Mouse (Mus musculus) neutrophil, adult 5-6 weeks (primary cell): Measurements from ENCODE around the gene Slc35a1. TPM values are rescaled to one million over a fixed set of nuclear protein-coding genes. Genes with fewer than 3 reads are reported as not detected.
A peak's percentile ranks its signal among the peaks of the same experiment; 100 is the strongest.
"Not testable (repeated sequence)": the region's sequence is repeated elsewhere in the genome, so short reads cannot be mapped to it uniquely, and the experiment has no call there.

Source experiments
- ATAC-seq: fragments of 151-379, 151-347 bp; 2 replicates; pipeline ENCODE4 v1.8.0; 2017; ENCODE audit warnings: mild to moderate bottlenecking, moderate TSS enrichment; ENCODE audit not compliant: insufficient number of reproducible peaks, poor library complexity, low FRiP score, severe bottlenecking; ENCODE audit errors: extremely low read depth
- total RNA-seq: library from RNA; stranded (forward); fragments of 200-1000 nt; gene quantifications from 2 replicates; pipeline ENCODE4 v1.2.3, GENCODE M21; 2017

The Slc35a1 gene
- 12.9 and 16.4 TPM in 2 replicates for total RNA-seq

DNA sequence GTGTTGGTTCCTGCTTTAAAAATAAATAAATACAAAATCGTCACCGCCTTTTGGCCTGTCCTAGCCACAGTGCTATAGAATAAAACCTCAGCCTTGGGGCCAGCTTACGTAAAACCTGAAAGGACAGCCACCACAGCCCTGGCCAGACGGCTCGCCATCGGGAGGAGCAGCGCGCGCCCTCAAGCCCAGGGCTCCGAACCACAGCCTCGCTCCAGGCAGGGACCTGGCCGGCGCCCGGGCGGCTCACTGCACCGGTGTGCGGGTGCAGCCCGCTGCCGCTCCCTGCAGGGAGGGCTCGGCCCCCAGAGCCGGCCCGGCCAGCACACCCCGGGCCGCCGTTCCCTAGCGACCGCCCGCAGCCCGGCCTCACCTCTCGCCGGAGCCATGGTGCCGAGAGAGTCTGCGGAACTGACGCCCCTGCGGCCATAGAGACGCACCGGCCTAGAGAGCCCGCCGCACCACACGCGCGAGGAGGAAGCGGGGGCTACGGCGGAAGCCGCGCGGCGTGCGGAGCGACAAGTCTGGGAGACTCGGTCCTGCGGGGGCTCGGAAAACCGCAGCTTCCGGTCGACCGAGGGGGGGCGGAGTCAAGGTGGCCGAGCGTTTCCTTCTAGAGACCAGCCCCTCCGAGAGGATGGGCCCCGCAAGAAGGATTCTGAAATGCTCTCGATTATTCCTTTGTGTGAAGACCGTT, at the start of gene Slc35a1:
Gene Slc35a1, minus strand, starts transcription at position 565 of the 694 bp plus-strand sequence.
- peak; percentile 93 for ATAC-seq

DNA sequence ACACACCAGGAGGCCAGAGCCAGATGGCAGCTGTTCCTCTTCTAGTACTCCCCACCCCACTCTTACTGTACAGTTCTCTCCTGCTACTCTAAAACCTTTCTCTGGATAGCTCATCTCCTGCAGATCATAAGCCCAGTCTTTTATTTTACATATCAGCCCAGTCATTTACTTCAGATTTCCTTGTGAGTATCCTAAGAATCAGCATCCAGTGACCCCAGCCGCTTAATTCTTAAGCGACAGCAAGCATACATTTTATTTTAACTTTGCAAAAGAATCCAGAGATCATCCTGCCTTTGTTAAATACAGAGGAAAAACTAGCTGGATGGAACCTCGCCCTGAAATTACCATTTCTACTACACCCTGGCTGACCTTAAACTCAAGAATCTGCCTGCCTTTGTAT, 47.2 kb upstream of the Slc35a1 start:
- no peak for ATAC-seq

DNA sequence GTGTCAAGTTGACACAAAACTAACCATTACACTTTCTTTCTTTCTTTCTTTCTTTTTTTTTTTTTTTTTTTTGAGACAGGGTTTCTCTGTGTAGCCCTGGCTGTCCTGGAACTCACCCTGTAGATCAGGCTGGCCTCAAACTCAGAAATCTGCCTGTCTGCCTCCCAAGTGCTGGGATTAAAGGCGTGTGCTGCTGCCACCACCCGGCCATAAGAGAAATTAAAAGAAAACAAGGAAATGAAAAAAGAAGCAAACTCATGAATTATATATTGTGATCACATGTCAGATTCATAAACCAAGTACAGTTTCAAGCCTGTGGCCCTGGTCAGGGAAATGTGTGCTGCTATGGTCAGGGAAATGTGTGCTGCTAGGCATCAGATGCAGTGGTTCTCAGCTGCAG, 46.2 kb upstream of the Slc35a1 start:
- ATAC-seq = not testable (repeated sequence)

DNA sequence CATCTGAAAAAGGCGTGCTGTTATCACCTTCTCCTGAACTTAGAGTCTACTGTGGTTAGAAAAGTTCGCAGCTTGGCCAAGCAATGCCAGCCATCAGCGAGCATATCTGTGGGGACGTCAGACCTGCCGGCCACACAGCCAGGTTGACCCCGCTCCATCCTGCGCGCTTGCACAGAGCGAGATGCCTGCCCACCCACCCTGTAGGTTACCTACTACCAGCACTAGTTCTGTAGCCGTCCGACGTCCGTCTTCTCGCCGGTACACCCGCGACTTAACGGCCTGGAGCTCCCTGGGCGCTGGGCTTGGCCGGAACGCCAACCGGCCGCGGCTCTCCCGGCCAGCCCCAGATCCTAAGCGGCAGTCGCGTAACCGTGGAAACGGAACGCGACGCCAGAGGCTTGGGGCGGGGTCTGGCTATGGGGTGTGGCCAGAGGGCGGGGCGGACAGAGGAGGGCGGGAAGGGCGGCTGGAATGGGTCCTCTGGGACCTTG, 42.7 kb upstream of the Slc35a1 start, which contains the start of gene Cfap206:
Gene Cfap206, minus strand, starts transcription at position 356 of the 491 bp plus-strand sequence.
- no peak for ATAC-seq

DNA sequence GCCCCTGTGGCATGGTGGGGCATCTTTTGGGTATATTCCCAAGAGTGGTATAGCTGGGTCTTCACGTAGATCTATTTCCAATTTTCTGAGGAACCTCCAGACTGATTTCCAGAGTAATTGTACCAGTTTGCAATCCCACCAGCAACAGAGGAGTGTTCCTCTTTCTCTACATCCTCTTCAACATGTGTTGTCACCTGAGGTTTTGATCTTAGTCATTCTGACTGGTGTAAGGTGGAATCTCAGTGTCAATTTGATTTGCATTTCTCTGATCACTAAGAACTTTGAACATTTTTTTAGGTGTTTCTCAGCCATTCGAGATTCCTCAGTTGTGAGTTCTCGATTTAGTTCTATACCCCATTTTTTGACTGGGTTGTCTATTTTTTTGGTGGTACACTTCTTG, 38.5 kb upstream of the Slc35a1 start:
- ATAC-seq = not testable (repeated sequence)

DNA sequence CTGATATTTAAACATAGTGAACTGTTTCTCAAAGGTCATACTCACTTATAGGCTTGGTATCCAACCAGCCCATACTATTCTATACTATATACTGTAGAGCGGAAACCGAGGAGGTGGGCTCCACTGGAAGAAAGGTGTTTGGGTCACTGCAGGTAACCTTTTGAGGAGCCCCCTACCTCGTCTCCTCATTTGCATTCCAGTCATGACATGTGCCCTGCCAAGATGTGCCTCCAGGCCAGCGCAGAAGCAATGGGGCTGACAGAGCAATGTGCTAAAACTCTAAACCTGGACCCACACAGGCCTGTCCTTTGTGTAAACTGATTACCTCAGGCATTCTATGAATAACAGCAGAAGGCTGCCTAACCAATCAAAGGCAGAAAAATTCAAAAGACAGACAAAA, 37.1 kb upstream of the Slc35a1 start:
- ATAC-seq = no peak

DNA sequence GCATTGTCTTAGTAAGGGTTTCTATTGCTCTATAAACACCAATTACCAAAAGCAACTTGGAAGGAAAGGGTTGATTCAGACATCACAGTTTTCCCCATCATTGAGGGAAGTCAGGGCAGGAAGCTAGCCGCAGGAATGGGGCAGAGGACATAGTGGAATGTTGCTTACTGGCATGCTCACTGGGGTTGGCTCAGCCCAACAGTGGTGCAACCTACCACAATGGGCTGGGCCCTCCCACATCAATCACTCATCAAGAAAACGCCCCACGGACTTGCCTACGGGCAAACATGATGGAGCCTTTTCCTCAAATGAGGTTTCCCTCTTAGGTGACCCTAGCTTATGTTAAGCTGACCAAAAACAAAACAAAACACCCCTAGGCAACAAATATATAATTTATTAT, 35.9 kb upstream of the Slc35a1 start:
- no peak for ATAC-seq

DNA sequence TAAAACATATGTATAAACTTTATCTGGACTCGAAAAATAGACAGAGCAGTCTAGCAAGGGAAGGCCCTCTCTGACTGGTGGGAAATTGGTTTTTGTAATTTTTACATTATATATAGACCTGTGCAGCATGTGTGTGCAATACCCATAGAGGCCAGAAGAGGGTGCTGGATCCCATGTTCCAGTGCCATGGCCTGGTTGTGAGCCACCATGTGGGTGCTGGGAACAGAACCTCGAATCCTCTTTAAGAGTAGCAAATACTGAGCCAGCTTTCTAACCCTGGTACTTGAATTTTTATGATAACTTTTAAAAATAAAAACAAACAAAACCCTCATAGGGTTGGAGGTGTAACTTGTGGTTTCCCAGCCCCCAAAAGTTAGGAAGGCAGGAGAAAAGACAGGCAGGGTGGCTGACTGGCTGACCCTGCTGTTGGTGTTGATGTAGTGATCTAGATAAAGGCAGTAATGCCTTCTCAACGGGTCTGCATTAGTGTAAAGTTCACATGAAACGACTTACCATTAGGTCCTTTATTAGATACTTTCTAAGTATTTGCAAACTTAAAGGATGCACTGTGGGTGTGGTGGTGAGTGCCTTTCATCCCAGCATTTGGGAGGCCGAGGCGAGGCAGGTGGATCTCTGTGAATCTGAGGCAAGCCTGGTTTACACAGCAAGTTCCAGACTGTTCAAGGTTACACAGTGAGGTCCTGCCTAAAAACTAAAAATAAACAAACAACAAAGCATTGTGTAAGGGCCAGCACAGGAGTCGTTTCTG, 33.1 kb upstream of the Slc35a1 start:
- ATAC-seq = no peak

DNA sequence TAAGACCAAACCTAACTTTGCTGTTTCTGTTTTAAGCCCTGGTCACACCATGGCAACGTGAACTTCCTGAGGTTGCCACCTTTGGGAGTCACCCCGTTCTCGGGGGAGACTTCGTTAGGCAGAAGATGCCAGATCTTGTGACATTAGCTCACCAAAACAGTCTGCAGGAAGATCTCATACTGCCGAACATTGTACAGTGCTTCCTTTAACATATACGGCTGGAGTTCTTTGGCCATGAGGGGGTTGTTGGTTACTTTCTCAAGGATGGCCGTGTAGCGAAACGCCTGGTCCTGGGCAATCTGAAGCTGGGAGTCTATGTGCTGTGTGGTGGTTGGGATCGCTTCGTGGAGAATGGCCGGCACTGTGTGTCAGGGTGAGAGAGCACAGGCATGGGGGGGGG, 32.2 kb upstream of the Slc35a1 start:
- ATAC-seq = no peak

DNA sequence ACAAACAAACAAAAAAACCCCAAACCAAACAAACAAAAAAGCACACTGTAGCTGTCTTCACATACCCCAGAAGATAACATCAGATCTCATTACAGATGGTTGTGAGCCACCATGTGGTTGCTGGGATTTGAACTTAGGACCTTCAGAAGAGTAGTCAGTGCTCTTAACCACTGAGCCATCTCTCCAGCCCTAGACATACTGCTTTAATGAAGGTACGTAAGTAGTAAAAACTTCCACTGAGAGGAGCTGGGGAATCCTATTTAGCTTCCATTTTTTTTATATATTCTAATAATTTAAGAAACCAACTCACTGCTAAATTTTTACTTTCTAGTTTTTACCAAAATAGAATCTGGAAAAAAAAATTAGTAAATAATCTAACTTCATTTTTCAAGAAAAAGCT, 27.8 kb upstream of the Slc35a1 start:
- ATAC-seq = no peak

DNA sequence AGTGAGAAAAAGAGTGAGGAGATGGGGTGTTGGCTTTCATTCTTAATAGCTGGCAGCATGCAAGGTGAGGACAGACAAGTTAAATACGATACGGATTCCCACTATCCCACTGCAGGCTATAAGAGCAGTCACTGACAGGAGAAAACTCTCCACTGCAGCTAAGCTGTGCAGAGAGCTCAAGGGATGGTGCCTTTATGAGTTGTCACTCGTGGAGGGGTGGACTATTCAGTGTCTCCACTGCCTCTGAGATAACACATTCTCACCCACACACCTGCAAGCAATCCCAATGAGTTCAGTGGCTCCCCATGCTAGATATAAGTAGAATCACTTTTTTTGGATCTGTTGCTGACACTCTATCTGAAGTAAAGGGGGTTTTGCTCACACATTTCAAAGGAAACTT, 20.9 kb upstream of the Slc35a1 start:
- no peak for ATAC-seq

DNA sequence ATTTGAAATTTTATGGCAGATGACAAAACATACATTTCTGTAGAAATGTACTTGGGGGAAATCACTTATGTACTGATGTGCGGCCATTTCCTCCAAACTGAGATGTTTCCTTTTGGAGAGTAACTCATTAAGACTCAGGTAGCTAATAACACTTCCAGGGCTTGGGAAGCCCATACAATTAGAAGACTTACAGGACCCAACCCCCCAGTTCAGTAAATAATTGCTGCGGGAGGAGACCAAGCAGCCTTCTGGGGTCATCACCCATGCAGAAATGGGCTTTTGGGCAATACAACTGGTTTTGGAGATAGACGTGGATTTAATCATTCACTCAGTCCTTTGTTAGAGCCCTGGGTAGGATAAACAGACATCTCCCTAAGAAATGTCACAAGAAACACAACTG, 20.0 kb upstream of the Slc35a1 start:
- no peak for ATAC-seq

DNA sequence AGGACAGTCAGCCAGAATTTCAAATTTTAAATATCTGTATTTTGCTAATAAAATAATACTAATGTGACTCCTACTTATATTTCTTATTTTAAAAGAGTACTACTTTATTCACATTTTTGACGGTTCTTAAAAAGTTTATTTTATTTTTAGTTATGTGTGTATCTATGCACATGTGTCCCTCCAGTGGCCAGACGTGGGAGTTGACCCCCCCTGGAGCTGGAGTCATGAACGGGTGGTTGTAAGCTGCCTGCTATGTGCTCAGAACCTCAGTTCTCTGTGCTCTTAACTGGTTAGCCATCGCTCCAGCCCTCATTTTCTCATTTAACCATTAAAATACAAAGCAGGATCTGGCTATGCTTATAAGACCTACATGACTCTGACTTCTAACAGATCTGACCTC, 15.8 kb upstream of the Slc35a1 start:
- ATAC-seq = no peak

DNA sequence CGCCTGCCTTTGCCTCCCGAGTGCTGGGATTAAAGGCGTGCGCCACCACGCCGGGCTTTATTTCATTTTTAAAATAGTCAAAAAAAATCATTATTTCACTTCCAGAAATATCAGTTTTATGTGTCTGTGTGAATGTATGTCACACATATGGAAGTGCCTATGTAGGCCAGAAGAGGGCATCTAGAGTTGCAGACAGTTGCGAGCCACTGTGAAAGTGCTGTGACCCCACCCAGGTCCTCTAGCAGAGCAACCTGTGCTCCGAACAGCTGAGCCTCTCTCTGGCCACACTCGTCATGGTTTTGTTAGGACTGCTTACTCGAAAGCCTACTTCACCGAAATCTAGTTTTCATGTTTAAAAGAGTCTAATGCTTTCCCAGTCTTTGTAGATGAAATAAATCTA, 15.0 kb upstream of the Slc35a1 start:
- no peak for ATAC-seq

DNA sequence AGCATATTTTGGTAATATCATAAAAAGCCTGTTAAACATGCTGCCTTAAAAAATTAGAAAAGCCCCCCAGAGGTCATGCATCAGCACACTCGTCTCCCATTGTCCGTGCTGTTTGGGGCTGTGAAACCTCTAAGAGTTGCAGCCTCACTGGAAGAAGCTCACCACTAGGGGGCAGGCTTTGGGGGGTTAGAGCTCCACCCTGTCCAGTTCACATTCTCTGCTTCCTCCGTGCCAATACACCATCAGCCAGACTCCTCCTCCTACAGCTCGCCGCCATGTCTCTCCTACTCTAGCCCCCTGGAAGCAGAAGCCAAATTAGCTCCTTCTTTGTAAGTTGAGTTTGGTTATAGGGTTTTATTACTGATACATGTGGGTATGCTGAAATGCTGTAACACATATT, 14.3 kb upstream of the Slc35a1 start:
- ATAC-seq = 0 out of 2 replicates have a peak, but pooled peaks have one; percentile 39

DNA sequence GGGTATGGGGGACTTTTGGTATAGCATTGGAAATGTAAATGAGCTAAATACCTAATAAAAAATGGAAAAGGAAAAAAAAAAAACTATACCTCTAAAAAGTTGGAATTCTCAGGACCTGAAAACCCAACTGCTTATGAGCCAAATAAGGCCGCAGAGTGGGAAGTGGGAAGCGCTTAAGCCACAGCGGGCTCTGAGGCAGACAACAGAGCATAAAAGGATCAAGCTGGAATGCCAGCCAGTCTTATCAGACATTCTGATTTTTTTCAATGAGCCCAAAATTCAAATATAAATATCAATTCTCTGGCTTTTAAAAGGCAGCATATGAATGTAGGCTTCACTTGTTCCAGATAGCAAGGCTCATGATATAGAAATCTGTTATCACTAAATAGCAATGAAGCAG, 783 bp upstream of the Slc35a1 start:
- ATAC-seq = no peak

DNA sequence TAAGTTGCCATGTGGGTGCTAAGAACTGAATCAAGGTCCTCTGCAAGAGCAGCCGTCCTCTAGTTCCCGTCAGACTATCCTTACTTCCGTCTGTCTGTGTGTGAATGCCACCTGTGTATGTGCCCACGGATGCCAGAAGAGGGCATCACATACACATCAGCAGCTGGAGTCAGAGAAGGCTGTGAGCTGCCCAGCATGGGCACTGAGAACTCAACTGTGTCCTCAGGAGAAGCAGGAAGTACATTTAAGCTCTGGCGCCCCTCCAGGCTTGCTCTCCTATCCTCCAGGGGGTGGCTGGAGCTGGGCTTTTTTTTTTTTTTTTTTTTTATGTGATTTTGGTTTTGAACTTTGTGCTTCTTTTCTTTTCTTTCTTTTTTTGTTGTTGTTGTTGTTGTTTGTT, 6.7 kb downstream of the Slc35a1 start:
- no peak for ATAC-seq

DNA sequence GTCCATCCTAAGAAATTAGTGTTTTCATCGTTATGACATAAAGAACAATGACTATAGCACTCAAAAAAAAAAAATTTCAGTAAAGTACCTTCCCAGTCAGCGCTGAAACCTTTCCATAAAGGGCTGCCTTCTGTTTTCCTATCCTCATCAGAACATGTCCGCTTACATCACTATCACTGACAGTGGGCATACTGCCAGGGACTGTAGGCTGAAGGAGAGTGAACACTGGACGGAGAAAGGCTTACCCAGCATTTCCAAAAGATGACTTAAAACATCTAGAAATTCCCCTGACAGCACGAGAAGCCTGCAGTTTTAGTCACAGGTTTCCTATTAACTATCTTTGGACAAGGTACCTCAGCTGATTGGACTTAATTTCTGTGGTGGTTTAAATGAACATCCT, 13.5 kb downstream of the Slc35a1 start:
- no peak for ATAC-seq

DNA sequence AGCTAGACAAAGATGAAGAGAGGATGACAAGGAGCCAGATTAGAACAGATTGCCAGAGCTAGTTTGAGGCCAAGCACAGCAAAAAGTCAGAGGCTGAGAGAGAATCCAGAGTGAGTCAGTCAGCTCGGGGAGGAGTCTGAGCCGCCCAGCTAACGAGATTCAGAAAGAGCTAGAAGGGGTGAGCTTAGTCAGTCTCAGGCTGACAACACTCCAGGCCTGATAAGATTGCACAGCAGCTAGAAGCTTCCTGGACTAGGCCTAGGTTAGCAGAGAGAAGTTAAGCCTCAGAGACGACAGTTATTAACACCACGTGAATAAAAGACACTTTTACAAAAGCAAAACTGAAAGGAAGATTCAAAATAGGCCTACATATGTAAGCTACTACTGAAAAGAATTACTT, 19.3 kb downstream of the Slc35a1 start:
- ATAC-seq = no peak

DNA sequence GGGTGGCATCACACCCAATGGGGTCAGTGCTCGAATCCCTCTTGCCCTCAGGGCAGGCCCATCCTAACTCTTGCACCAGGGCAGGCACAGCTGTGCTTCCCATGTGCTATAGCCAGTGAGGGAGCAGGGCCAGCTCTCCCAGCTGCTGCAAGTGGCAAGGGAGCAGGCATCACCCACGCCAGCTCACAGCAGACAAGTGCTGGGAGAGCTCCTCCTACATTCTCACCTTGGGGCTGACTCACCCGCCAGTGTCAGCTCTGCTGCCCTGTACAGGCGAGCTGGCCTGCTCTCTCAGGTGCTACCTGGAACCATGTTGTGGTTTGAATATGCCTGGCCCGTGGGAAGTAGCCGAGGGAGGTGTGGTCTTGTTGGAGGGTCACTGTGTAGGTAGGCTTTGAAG, 25.3 kb downstream of the Slc35a1 start:
- ATAC-seq = 0 out of 2 replicates have a peak, but pooled peaks have one; percentile 13
